Mouse (Mus musculus) gastrocnemius, postnatal 10 days (tissue): ENCODE results near the gene Mpp4. TPM values are rescaled to one million over a fixed set of nuclear protein-coding genes. Genes with fewer than 3 reads are reported as not detected.

ENCODE experiments used
- DNase-seq: peaks from one replicate; pipeline ENCODE4 v3.0.0; 2021; ENCODE audit warnings: mixed read lengths
- total RNA-seq, 2 experiments: library from RNA; stranded (reverse); gene quantifications; 2 replicates each; pipeline ENCODE4 v1.2.3; 2021

Gene Mpp4
- total RNA-seq, 2 experiments from 2014 or later = 0.23 to 0.27 TPM

- no peak for DNase-seq
Observed at GRCm38 (mm10) chr1:59167654-59168425, 4.7 kb upstream of the Mpp4 start.

GRCm38 (mm10) chr1:59166232-59166905, 3.2 kb upstream of the Mpp4 start:
- DNase-seq = no peak

- no peak for DNase-seq
Observed at GRCm38 (mm10) chr1:59163918-59164317, 729 bp upstream of the Mpp4 start.

- no peak for DNase-seq
Observed at GRCm38 (mm10) chr1:59162309-59163024, 722 bp downstream of the Mpp4 start.

GRCm38 (mm10) chr1:59161396-59161795, 1.8 kb downstream of the Mpp4 start:
- DNase-seq = no peak

GRCm38 (mm10) chr1:59160871-59161270, 2.3 kb downstream of the Mpp4 start:
- DNase-seq = no peak

GRCm38 (mm10) chr1:59159136-59159535, 4.1 kb downstream of the Mpp4 start:
- no peak for DNase-seq

- DNase-seq = no peak
Observed at GRCm38 (mm10) chr1:59158498-59158897, 4.7 kb downstream of the Mpp4 start.

GRCm38 (mm10) chr1:59157846-59158245, 5.3 kb downstream of the Mpp4 start:
- DNase-seq = no peak

- no peak for DNase-seq
Observed at GRCm38 (mm10) chr1:59152346-59152745, 10.8 kb downstream of the Mpp4 start.

- no peak for DNase-seq
Observed at GRCm38 (mm10) chr1:59150542-59150941, 12.6 kb downstream of the Mpp4 start.

- DNase-seq = peak; percentile 40
Observed at GRCm38 (mm10) chr1:59144543-59144942, 18.6 kb downstream of the Mpp4 start.

GRCm38 (mm10) chr1:59142809-59143208, 20.4 kb downstream of the Mpp4 start:
- DNase-seq = peak; percentile 58

- DNase-seq = no peak
Observed at GRCm38 (mm10) chr1:59134419-59134818, 28.8 kb downstream of the Mpp4 start.

GRCm38 (mm10) chr1:59128879-59129278, 34.3 kb downstream of the Mpp4 start:
- DNase-seq = no peak

GRCm38 (mm10) chr1:59125558-59125957, 37.6 kb downstream of the Mpp4 start:
- DNase-seq = no peak

- peak; percentile 95 for DNase-seq
Observed at GRCm38 (mm10) chr1:59119720-59120457, 43.3 kb downstream of the Mpp4 start, which contains the start of gene Tmem237. Gene Tmem237 (minus strand): TSS chr1:59120408.

GRCm38 (mm10) chr1:59110524-59110923, 52.7 kb downstream of the Mpp4 start:
- DNase-seq = no peak

GRCm38 (mm10) chr1:59102071-59102470, 61.1 kb downstream of the Mpp4 start:
- no peak for DNase-seq

GRCm38 (mm10) chr1:59101020-59101419, 62.2 kb downstream of the Mpp4 start:
- no peak for DNase-seq

GRCm38 (mm10) chr1:59094705-59095104, 68.5 kb downstream of the Mpp4 start, which contains the start of gene C2cd6:
Gene C2cd6 (minus strand): TSS chr1:59094900.
- no peak for DNase-seq
